Mouse (Mus musculus) kidney, adult 2 months (tissue): ENCODE data around the gene Dkkl1.

ENCODE experiments used
- CTCF ChIP-seq: fragments of 200-500 bp; conservative IDR thresholded peaks from 2 replicates; pipeline ENCODE4 v1.5.1; 2011; ENCODE audit warnings: low read depth, mild to moderate bottlenecking, control low read depth, low read length, moderate library complexity, mixed read lengths; ENCODE audit not compliant: insufficient read depth, insufficient read length
- POLR2A ChIP-seq: fragments of 200-500 bp; IDR thresholded peaks from one replicate; pipeline ENCODE4 v1.6.1; 2011; ENCODE audit warnings: low read depth, low read length, control low read depth

DNA sequence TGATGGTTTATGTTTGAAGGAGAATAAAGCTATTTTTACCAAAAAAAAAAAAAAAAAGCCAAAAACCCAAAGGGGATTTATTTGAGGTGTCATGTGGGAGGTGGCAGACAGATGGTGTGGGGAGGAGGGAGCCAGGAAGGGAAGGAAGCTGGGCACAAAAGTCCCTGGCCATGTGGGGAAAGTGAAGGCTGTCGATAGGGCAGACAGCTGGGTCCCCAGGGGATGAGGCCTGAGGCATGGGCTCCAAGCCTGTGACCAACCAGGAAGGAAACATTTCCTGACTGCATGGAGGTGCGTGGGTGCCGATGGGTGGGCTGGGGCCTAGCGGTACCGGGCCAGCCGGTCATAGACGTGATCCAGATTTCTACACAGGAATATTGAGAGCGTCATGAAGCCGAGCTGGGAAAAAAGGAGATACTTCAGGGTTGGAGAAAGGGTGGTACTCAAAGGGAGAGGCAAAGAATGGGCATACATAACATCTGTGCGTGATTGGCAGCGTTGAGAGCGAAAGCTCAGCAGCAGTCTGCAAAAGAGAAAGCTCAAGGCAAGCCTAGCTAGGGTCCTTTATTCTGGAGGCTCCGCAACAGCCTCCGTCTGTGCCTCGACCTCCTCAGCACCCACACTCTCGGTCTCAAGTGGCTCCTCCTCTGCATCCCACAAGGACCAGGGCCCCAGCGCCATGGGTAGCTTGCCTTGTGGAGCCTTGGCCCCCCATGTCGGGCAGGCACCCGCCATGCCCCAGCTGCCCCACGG lies 21.8 kb upstream of the Dkkl1 start:
- TF ChIP-seq CTCF (no peak), POLR2A (no peak)
